Mouse (Mus musculus) stomach, postnatal 0 days (tissue): Measurements from ENCODE around the gene Sf3b1. TPM values are rescaled to one million over a fixed set of nuclear protein-coding genes. Genes with fewer than 3 reads are reported as not detected.
A peak's percentile ranks its signal among the peaks of the same experiment; 100 is the strongest.
"Not testable (repeated sequence)": the region's sequence is repeated elsewhere in the genome, so short reads cannot be mapped to it uniquely, and the experiment has no call there.

Source experiments
- ATAC-seq: fragments of 200-750 bp; cut with Nextera tagmentation; 2 replicates; pipeline ENCODE4 v1.8.0; 2017; ENCODE audit not compliant: low FRiP score, low TSS enrichment
- DNase-seq: peaks from one replicate; pipeline ENCODE4 v3.0.0-alpha.2; 2016; ENCODE audit warnings: low spot score
- H3K27ac ChIP-seq: fragments of 300-500 bp; sonication (generic); replicated peaks from 2 replicates; pipeline ENCODE4 v1.5.1; 2014; ENCODE audit warnings: mild to moderate bottlenecking, control low read depth
- H3K27me3 ChIP-seq: fragments of 300-500 bp; sonication (generic); 2 replicates; pipeline ENCODE4 v1.6.1; 2014; ENCODE audit warnings: low read length; ENCODE audit not compliant: control insufficient read depth, insufficient read depth
- H3K36me3 ChIP-seq: fragments of 300-500 bp; sonication (generic); 2 replicates; pipeline ENCODE4 v1.6.1; 2014; ENCODE audit warnings: low read length, mixed read lengths; ENCODE audit not compliant: control insufficient read depth, insufficient read depth
- H3K4me1 ChIP-seq: fragments of 300-500 bp; sonication (generic); replicated peaks from 2 replicates; pipeline ENCODE4 v1.6.1; 2014; ENCODE audit warnings: antibody characterized with exemption; ENCODE audit not compliant: control insufficient read depth, insufficient read depth
- H3K4me2 ChIP-seq: fragments of 300-500 bp; sonication (generic); replicated peaks from 2 replicates; pipeline ENCODE4 v1.6.1; 2014; ENCODE audit warnings: low read depth, mild to moderate bottlenecking, control low read depth, moderate library complexity
- H3K4me3 ChIP-seq: fragments of 300-500 bp; sonication (generic); 2 replicates; pipeline ENCODE4 v1.5.1; 2014; ENCODE audit warnings: low read depth, low read length, control low read depth
- H3K9ac ChIP-seq: fragments of 300-500 bp; sonication (generic); 2 replicates; pipeline ENCODE4 v1.6.1; 2014; ENCODE audit warnings: mild to moderate bottlenecking, low read length, control low read depth, mixed read lengths
- H3K9me3 ChIP-seq: fragments of 300-500 bp; sonication (generic); 2 replicates; pipeline ENCODE4 v1.6.1; 2016; ENCODE audit warnings: low read length; ENCODE audit not compliant: control insufficient read depth
- CTCF ChIP-seq: IDR thresholded peaks from 2 replicates; pipeline ENCODE4 v1.5.1; 2016; ENCODE audit warnings: antibody characterized with exemption, low read depth, mild to moderate bottlenecking, moderate library complexity
- EP300 ChIP-seq: optimal IDR thresholded peaks from 2 replicates; pipeline ENCODE3; 2016; ENCODE audit warnings: antibody characterized with exemption
- WGBS: fragments of 180-500 bp; shearing (Covaris S2); extraction: QIAGEN DNeasy Blood & Tissue Kit; methylation state at CpG from one replicate; pipeline ENCODE4 v1.1.7; 2014; 5-methylcytosine and 5-hydroxymethylcytosine counted together
- polyA plus RNA-seq: library from polyadenylated mRNA; unstranded; fragments of >200 nt; fragmentation: Nextera tagmentation; extraction: Ambion mirVana; gene quantifications from 2 replicates; pipeline ENCODE4 v1.2.1, GENCODE M21; 2015

Gene Sf3b1
- polyA plus RNA-seq, 1 experiment from 2014 or later: 153 TPM

DNA sequence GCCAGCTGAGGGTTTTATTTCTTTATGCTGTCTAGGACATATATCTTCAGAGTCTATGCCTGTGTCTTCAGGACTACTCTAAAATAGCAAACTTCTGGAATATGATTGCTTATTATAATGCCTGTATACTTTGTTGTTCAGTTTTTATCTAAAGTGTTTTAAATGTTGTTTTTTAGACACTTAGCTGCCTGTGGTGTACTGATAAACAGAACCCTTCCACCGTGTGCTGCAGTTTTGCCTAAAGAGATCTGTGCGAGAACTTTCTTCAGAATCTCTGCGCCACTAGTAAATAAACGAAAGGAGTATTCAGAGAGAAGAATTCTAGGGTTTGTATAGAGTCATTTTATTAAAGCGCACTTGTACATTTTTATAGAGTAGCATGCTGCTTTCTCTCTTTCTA is 33.8 kb upstream of the Sf3b1 start:
- no peak overlapping the region for H3K4me3 ChIP-seq
- H3K4me1 ChIP-seq: no peaks in the 10 kb centered on the region
- ATAC-seq (no peak), DNase-seq (no peak)
- H3K9ac ChIP-seq: no peak overlapping the region
- 87% methylated on average over 5 of the region's 5 CpGs for WGBS
- H3K27me3 ChIP-seq: no peaks in the 10 kb centered on the region
- H3K9me3 ChIP-seq: no peaks in the 10 kb centered on the region
- H3K27ac ChIP-seq: no peak overlapping the region
- H3K4me2 ChIP-seq: no peak overlapping the region
- no peak for TF ChIP-seq CTCF
- no peak for TF ChIP-seq EP300
- H3K36me3 ChIP-seq: peaks cover 6% of the 10 kb centered on the region; the same call in 1 of the 2 replicates

- ATAC-seq, H3K27me3 ChIP-seq, H3K9ac ChIP-seq, H3K4me2 ChIP-seq, H3K4me1 ChIP-seq, H3K4me3 ChIP-seq, DNase-seq, H3K27ac ChIP-seq, H3K9me3 ChIP-seq, H3K36me3 ChIP-seq: not testable (repeated sequence)
- WGBS: 82% methylated on average over 2 of the region's 3 CpGs
These were observed 31.1 kb upstream of the Sf3b1 start for GRCm38 (mm10) chr1:55058383-55058782.

GRCm38 (mm10) chr1:55055322-55056115 is 28.2 kb upstream of the Sf3b1 start:
- DNase-seq (no peak), ATAC-seq (no peak)
- Histone ChIP-seq H3K9me3 (no peaks in the 10 kb centered on the region), H3K9ac (no peak overlapping the region), H3K4me3 (no peak overlapping the region), H3K27me3 (no peaks in the 10 kb centered on the region), H3K4me2 (no peak overlapping the region), H3K36me3 (no peaks in the 10 kb centered on the region), H3K4me1 (peaks cover 2% of the 10 kb centered on the region; the same call in 1 of the 2 replicates), H3K27ac (no peak overlapping the region)
- TF ChIP-seq EP300 (no peak), CTCF (no peak)
- WGBS: 81% methylated on average over 5 of the region's 5 CpGs

GRCm38 (mm10) chr1:55053596-55053995 is 26.3 kb upstream of the Sf3b1 start:
- 69% methylated on average over 4 of the region's 4 CpGs for WGBS
- Histone ChIP-seq H3K9ac (peak overlapping the region; percentile 77; the same call in 1 of the 2 replicates), H3K27me3 (no peaks in the 10 kb centered on the region), H3K4me3 (peak overlapping the region; percentile 70), H3K27ac (no peak overlapping the region), H3K4me1 (peaks cover 2% of the 10 kb centered on the region; the same call in 1 of the 2 replicates), H3K9me3 (no peaks in the 10 kb centered on the region), H3K4me2 (peak overlapping the region; percentile 57), H3K36me3 (no peaks in the 10 kb centered on the region)
- ATAC-seq (no peak), DNase-seq (no peak)
- no peak for TF ChIP-seq CTCF
- no peak for TF ChIP-seq EP300

DNA sequence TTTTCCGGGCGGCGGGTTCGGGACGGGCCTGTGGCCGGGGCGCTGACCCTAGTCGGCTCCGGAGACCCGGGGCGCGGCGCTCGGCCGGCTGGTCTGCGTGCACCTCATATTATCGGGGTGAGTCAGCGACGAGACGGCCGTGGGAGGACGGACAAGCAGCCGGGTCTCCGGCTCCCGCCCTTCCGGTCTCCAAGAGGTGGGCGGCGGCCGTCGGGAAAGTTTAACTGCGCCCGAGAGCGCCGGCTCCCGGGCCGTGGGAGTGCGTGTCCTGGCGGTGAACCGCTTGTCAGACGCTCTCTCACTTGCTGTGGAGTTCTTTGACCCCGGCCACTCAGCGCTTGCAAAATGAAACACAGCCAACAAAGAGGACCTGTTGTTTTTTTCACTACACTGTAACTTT is 25.7 kb upstream of the Sf3b1 start:
- Histone ChIP-seq H3K36me3 (no peaks in the 10 kb centered on the region), H3K27me3 (no peaks in the 10 kb centered on the region), H3K27ac (peak overlapping the region; percentile 92), H3K4me2 (peak overlapping the region; percentile 57), H3K9ac (peak overlapping the region; percentile 77), H3K4me3 (peak overlapping the region; percentile 70), H3K4me1 (peaks cover 2% of the 10 kb centered on the region; the same call in 1 of the 2 replicates), H3K9me3 (no peaks in the 10 kb centered on the region)
- DNase-seq (peak; percentile 92), ATAC-seq (peak; percentile 88)
- WGBS: 0% methylated on average over 29 of the region's 42 CpGs
- TF ChIP-seq CTCF (peak; percentile 42; the same call in 1 of the 2 replicates), EP300 (peak; percentile 37)

DNA sequence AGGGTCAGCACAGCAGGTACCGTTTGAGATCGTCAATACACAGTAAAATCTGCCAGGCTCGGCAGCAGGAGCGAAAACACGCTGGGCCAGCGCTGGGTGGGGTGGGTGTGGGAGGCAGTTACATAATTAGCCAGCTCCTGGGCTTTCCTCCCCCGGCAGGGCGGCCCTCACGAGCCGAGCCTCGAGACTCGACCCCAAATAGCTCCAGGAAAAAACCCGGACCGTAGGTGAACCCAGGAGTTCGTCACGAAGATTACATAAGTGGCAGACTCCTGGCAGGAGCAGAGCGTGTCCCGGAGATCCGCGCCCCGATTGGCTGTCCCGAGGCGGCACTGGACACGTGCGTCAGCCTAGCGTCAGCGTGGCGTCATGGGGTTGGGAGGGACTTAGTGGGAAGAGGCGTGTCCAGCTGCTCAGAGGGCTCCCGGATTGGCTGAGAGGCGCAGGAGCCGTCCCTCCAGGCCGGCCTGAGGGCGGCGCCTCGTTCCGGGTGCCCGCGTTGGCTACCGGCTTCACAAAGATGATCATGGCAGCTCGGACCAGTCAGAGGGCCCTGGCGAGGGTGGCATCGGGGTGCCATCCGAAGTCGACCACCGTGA is 25.2 kb upstream of the Sf3b1 start, which contains the start of gene Coq10b:
Gene Coq10b, plus strand, starts transcription at position 416 of the 599 bp plus-strand sequence.
- Histone ChIP-seq H3K4me2 (peak within 1 kb of the TSS; percentile 67), H3K4me1 (peaks cover 2% of the 10 kb centered on the region; the same call in 1 of the 2 replicates), H3K27ac (peak within 1 kb of the TSS; percentile 92), H3K9me3 (no peaks in the 10 kb centered on the region), H3K27me3 (no peaks in the 10 kb centered on the region), H3K36me3 (no peaks in the 10 kb centered on the region), H3K4me3 (peak within 1 kb of the TSS; percentile 70), H3K9ac (peak within 1 kb of the TSS; percentile 77)
- 0% methylated on average over 42 of the region's 46 CpGs for WGBS
- peak; percentile 47 for TF ChIP-seq CTCF
- no peak for TF ChIP-seq EP300
- ATAC-seq (peak; percentile 99), DNase-seq (peak; percentile 99)
